Mouse (Mus musculus): ENCODE results near the gene Mgat4a. TPM values are rescaled to one million over a fixed set of nuclear protein-coding genes. Genes with fewer than 3 reads are reported as not detected.

Gene Mgat4a
- total and polyA plus RNA-seq, 3 experiments: 2.7 to 2.8 TPM; not detected in 1

DNA sequence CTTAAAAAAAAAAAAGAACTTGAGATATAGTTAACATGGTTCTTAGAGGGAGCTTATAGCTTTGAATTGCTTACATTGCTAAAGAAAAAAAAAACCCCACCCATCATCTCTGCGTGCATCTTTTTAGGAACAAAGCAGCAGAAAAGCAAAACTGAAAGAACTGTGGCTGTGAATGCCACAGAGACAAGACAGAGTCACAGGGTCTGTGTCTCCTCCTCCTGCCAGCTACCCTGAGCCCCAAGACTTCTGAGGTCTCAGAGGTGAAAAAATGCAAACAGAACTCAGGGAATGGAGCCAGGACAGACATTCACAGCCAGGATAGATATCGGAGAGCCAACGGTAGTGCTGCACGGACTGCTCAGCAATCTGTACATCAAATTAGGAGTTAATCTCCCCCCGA is 62.9 kb downstream of the Mgat4a start:
- peak overlapping the region; percentile 36 for H3K9ac ChIP-seq (ENCODE audit: control insufficient read depth, low read depth, low read length, poor library complexity, severe bottlenecking)
- H3K4me3 ChIP-seq (ENCODE audit: control insufficient read depth in 1 of 2, insufficient read depth in 1 of 2, low read depth in 2 of 2, low read length in 2 of 2): peak overlapping the region; percentile 70 to 78
- H3K36me3 ChIP-seq (ENCODE audit: control insufficient read depth in 1 of 2, insufficient read depth in 2 of 2, low read length in 2 of 2): peaks cover 0 to 30% of the 10 kb centered on the region in 2 experiments; a peak in 2 of 4 replicates
- H3K4me1 ChIP-seq (ENCODE audit: control insufficient read depth in 1 of 2, insufficient read depth in 2 of 2, low read length in 2 of 2): peaks cover 7 to 29% of the 10 kb centered on the region in 2 experiments
- no peaks in the 10 kb centered on the region for H3K9me3 ChIP-seq (replicated peaks; ENCODE audit: insufficient read depth, low read length)
- peak; percentile 62 for DNase-seq (ENCODE audit: low read depth, low spot score)
- no peaks in the 10 kb centered on the region for H3K79me2 ChIP-seq (ENCODE audit: control insufficient read depth, insufficient read depth, low read length, poor library complexity)
- H3K27ac ChIP-seq (ENCODE audit: control insufficient read depth, low read depth, low read length): peak overlapping the region; percentile 84
- no peaks in the 10 kb centered on the region for H3K27me3 ChIP-seq (ENCODE audit: control insufficient read depth in 1 of 2, insufficient read depth in 2 of 2, low read length in 2 of 2)
- TF ChIP-seq ZNF384 (IDR thresholded peaks at IDR 0.05; ENCODE audit: low read depth, low read length): peak; percentile 76
- TF ChIP-seq MAFK (IDR thresholded peaks at IDR 0.05; ENCODE audit: borderline replicate concordance, low read depth, low read length): 0 out of 2 replicates have a peak, but pooled peaks have one; percentile 5
- TF ChIP-seq CHD1 (IDR thresholded peaks at IDR 0.05; ENCODE audit: low read depth, low read length): 0 out of 2 replicates have a peak, but pooled peaks have one; percentile 24
- no peak for TF ChIP-seq HCFC1 (IDR thresholded peaks at IDR 0.05; ENCODE audit: low read depth, low read length)
- TF ChIP-seq CTCF (IDR thresholded peaks at IDR 0.05 in 2 of 3, conservative IDR thresholded peaks at IDR 0.05 in 1 of 3; ENCODE audit: control insufficient read depth in 1 of 3, insufficient read depth in 1 of 3, low read depth in 2 of 3, low read length in 3 of 3, poor library complexity in 1 of 3, severe bottlenecking in 1 of 3): no peak
- no peak for TF ChIP-seq ZC3H11A (IDR thresholded peaks at IDR 0.05; ENCODE audit: low read depth, low read length)

DNA sequence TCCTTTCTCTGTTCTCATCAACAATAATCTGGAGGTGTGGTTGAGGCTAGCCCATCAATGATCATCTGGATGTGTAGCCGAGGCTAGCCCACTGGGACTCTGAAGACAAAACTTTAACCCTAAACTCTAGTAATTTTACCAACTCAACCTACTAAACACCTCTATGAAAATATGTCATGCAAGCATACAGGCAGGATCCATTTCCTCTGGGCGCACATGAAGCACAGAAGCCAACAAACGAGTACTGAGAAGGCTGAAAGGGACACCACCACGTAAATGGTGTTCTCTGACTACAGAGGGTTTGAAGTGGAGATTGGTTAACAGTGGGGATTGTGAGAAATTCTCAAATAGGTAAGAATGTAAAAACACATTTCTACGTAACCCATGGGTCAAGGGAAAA is 63.6 kb downstream of the Mgat4a start:
- H3K4me1 ChIP-seq (ENCODE audit: control insufficient read depth in 1 of 2, insufficient read depth in 2 of 2, low read length in 2 of 2): peaks cover 7 to 29% of the 10 kb centered on the region in 2 experiments

DNA sequence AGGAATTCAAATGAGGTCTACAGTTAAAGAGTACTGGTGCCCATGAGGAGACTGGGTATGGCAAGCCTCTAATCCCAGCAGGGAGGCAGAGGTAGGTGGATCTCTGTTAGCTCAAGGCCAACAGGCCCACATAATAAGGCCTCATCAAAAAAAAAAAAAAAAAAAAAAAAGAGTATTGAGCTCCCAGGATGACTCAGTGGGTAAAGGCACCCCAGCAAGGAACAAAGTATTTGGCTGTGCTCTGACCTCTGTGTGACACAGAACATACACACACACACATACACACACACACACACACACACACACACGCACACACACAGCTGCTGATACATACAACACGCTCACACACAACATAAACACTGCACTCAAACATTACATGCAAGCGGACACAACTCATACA is 65.5 kb downstream of the Mgat4a start:
- H3K36me3 ChIP-seq (ENCODE audit: control insufficient read depth in 1 of 2, insufficient read depth in 2 of 2, low read length in 2 of 2): peaks cover 0 to 27% of the 10 kb centered on the region in 2 experiments; a peak in 2 of 4 replicates
- H3K9ac ChIP-seq (ENCODE audit: control insufficient read depth, low read depth, low read length, poor library complexity, severe bottlenecking): no peak overlapping the region
- H3K9me3 ChIP-seq (replicated peaks; ENCODE audit: insufficient read depth, low read length): no peaks in the 10 kb centered on the region
- TF ChIP-seq CTCF (IDR thresholded peaks at IDR 0.05 in 2 of 3, conservative IDR thresholded peaks at IDR 0.05 in 1 of 3; ENCODE audit: control insufficient read depth in 1 of 3, insufficient read depth in 1 of 3, low read depth in 2 of 3, low read length in 3 of 3, poor library complexity in 1 of 3, severe bottlenecking in 1 of 3) (no peak), ZNF384 (IDR thresholded peaks at IDR 0.05; ENCODE audit: low read depth, low read length) (peak; percentile 61)
- DNase-seq (ENCODE audit: low read depth, low spot score): no peak
- H3K4me1 ChIP-seq (ENCODE audit: control insufficient read depth in 1 of 2, insufficient read depth in 2 of 2, low read length in 2 of 2): peaks cover 7 to 28% of the 10 kb centered on the region in 2 experiments
- H3K4me3 ChIP-seq (ENCODE audit: control insufficient read depth in 1 of 2, insufficient read depth in 1 of 2, low read depth in 2 of 2, low read length in 2 of 2): no peak overlapping the region
- no peak overlapping the region for H3K27ac ChIP-seq (ENCODE audit: control insufficient read depth, low read depth, low read length)
- no peaks in the 10 kb centered on the region for H3K27me3 ChIP-seq (ENCODE audit: control insufficient read depth in 1 of 2, insufficient read depth in 2 of 2, low read length in 2 of 2)
- H3K79me2 ChIP-seq (ENCODE audit: control insufficient read depth, insufficient read depth, low read length, poor library complexity): no peaks in the 10 kb centered on the region

More for the DNA sequence above, 63.6 kb downstream of the Mgat4a start:
- Histone ChIP-seq H3K27ac (ENCODE audit: control insufficient read depth, low read depth, low read length) (peak overlapping the region; percentile 84), H3K79me2 (ENCODE audit: control insufficient read depth, insufficient read depth, low read length, poor library complexity) (no peaks in the 10 kb centered on the region), H3K4me3 (ENCODE audit: control insufficient read depth in 1 of 2, insufficient read depth in 1 of 2, low read depth in 2 of 2, low read length in 2 of 2) (peak overlapping the region; percentile 70 to 78; a peak in 3 of 4 replicates), H3K36me3 (ENCODE audit: control insufficient read depth in 1 of 2, insufficient read depth in 2 of 2, low read length in 2 of 2) (peaks cover 0 to 30% of the 10 kb centered on the region in 2 experiments; a peak in 2 of 4 replicates), H3K9me3 (replicated peaks; ENCODE audit: insufficient read depth, low read length) (no peaks in the 10 kb centered on the region), H3K27me3 (ENCODE audit: control insufficient read depth in 1 of 2, insufficient read depth in 2 of 2, low read length in 2 of 2) (no peaks in the 10 kb centered on the region), H3K9ac (ENCODE audit: control insufficient read depth, low read depth, low read length, poor library complexity, severe bottlenecking) (peak overlapping the region; percentile 36)
- TF ChIP-seq EP300 (IDR thresholded peaks at IDR 0.05; ENCODE audit: low read depth in 1 of 2, low read length in 2 of 2): no peak
- 0 out of 2 replicates have a peak, but pooled peaks have one; percentile 13 for TF ChIP-seq MAX (IDR thresholded peaks at IDR 0.05; ENCODE audit: low read length)
- no peak for TF ChIP-seq GATA1 (IDR thresholded peaks at IDR 0.05; ENCODE audit: low read depth, low read length)
- 0 out of 2 replicates have a peak, but pooled peaks have one; percentile 18 for TF ChIP-seq MYC (IDR thresholded peaks at IDR 0.05; ENCODE audit: low read depth, low read length)
- DNase-seq (ENCODE audit: low read depth, low spot score): no peak

Data from MEL (cell line).